Mouse (Mus musculus): ENCODE results near the gene St8sia1. TPM values are rescaled to one million over a fixed set of nuclear protein-coding genes. Genes with fewer than 3 reads are reported as not detected.

Gene St8sia1
- polyA plus RNA-seq, 1 experiment from 2014 or later: 0.07 TPM

GRCm38 (mm10) chr6:142818306-142818705, 145.9 kb downstream of the St8sia1 start:
- H3K4me1 ChIP-seq (ENCODE audit: insufficient read depth): no peaks in the 10 kb centered on the region
- H3K36me3 ChIP-seq (ENCODE audit: insufficient read depth): no peaks in the 10 kb centered on the region
- no peak overlapping the region for H3K9ac ChIP-seq
- no peaks in the 10 kb centered on the region for H3K9me3 ChIP-seq (ENCODE audit: low read depth, low read length)
- H3K27me3 ChIP-seq (ENCODE audit: insufficient read depth, low read length): no peaks in the 10 kb centered on the region
- no peak overlapping the region for H3K27ac ChIP-seq (ENCODE audit: low read depth)
- no peak overlapping the region for H3K4me2 ChIP-seq
- DNase-seq: no peak
- ATAC-seq (ENCODE audit: insufficient read depth): no peak
- H3K4me3 ChIP-seq (ENCODE audit: low read depth, low read length): no peak overlapping the region
- WGBS: 94% methylated on average over 10 of the region's 10 CpGs
- no peak for TF ChIP-seq CTCF (IDR thresholded peaks at IDR 0.05; ENCODE audit: low read depth)

GRCm38 (mm10) chr6:142815513-142815912, 148.7 kb downstream of the St8sia1 start:
- Histone ChIP-seq H3K27ac (ENCODE audit: low read depth) (no peak overlapping the region), H3K27me3 (ENCODE audit: insufficient read depth, low read length) (no peaks in the 10 kb centered on the region), H3K4me2 (no peak overlapping the region), H3K4me3 (ENCODE audit: low read depth, low read length) (no peak overlapping the region), H3K4me1 (ENCODE audit: insufficient read depth) (no peaks in the 10 kb centered on the region), H3K36me3 (ENCODE audit: insufficient read depth) (no peaks in the 10 kb centered on the region), H3K9me3 (ENCODE audit: low read depth, low read length) (no peaks in the 10 kb centered on the region), H3K9ac (no peak overlapping the region)
- DNase-seq (no peak), ATAC-seq (ENCODE audit: insufficient read depth) (no peak)
- 53% methylated on average over 3 of the region's 3 CpGs for WGBS
- TF ChIP-seq CTCF (IDR thresholded peaks at IDR 0.05; ENCODE audit: low read depth): no peak

- DNase-seq (peak; percentile 97), ATAC-seq (ENCODE audit: insufficient read depth) (peak; percentile 65)
- Histone ChIP-seq H3K27me3 (ENCODE audit: insufficient read depth, low read length) (no peaks in the 10 kb centered on the region), H3K36me3 (ENCODE audit: insufficient read depth) (no peaks in the 10 kb centered on the region), H3K4me3 (ENCODE audit: low read depth, low read length) (peak overlapping the region; percentile 35), H3K9me3 (ENCODE audit: low read depth, low read length) (no peaks in the 10 kb centered on the region), H3K4me2 (peak overlapping the region; percentile 73), H3K9ac (peak overlapping the region; percentile 39; the same call in 1 of the 2 replicates), H3K27ac (ENCODE audit: low read depth) (no peak overlapping the region), H3K4me1 (ENCODE audit: insufficient read depth) (no peaks in the 10 kb centered on the region)
- peak; percentile 91 for TF ChIP-seq CTCF (IDR thresholded peaks at IDR 0.05; ENCODE audit: low read depth)
- WGBS: 2% methylated on average over 15 of the region's 15 CpGs
Observed at GRCm38 (mm10) chr6:142814495-142814921, 149.7 kb downstream of the St8sia1 start.

GRCm38 (mm10) chr6:142814011-142814410, 150.2 kb downstream of the St8sia1 start:
- H3K4me3 ChIP-seq (ENCODE audit: low read depth, low read length): no peak overlapping the region
- H3K9me3 ChIP-seq (ENCODE audit: low read depth, low read length): no peaks in the 10 kb centered on the region
- 57% methylated on average over 10 of the region's 10 CpGs for WGBS
- TF ChIP-seq CTCF (IDR thresholded peaks at IDR 0.05; ENCODE audit: low read depth): no peak
- no peak overlapping the region for H3K9ac ChIP-seq
- no peaks in the 10 kb centered on the region for H3K4me1 ChIP-seq (ENCODE audit: insufficient read depth)
- no peaks in the 10 kb centered on the region for H3K36me3 ChIP-seq (ENCODE audit: insufficient read depth)
- peak; percentile 59; the same call in 1 of the 2 replicates for ATAC-seq (ENCODE audit: insufficient read depth)
- H3K4me2 ChIP-seq: peak overlapping the region; percentile 73
- no peak for DNase-seq
- H3K27me3 ChIP-seq (ENCODE audit: insufficient read depth, low read length): no peaks in the 10 kb centered on the region
- H3K27ac ChIP-seq (ENCODE audit: low read depth): no peak overlapping the region

GRCm38 (mm10) chr6:142812969-142813368, 151.3 kb downstream of the St8sia1 start:
- Histone ChIP-seq H3K9ac (no peak overlapping the region), H3K27ac (ENCODE audit: low read depth) (no peak overlapping the region), H3K4me3 (ENCODE audit: low read depth, low read length) (no peak overlapping the region), H3K9me3 (ENCODE audit: low read depth, low read length) (no peaks in the 10 kb centered on the region), H3K36me3 (ENCODE audit: insufficient read depth) (no peaks in the 10 kb centered on the region), H3K4me2 (no peak overlapping the region), H3K27me3 (ENCODE audit: insufficient read depth, low read length) (no peaks in the 10 kb centered on the region), H3K4me1 (ENCODE audit: insufficient read depth) (no peaks in the 10 kb centered on the region)
- TF ChIP-seq CTCF (IDR thresholded peaks at IDR 0.05; ENCODE audit: low read depth): no peak
- ATAC-seq (ENCODE audit: insufficient read depth) (no peak), DNase-seq (no peak)
- WGBS: 82% methylated on average over 5 of the region's 5 CpGs

- Histone ChIP-seq H3K9ac (no peak overlapping the region), H3K4me3 (ENCODE audit: low read depth, low read length) (no peak overlapping the region), H3K27me3 (ENCODE audit: insufficient read depth, low read length) (no peaks in the 10 kb centered on the region), H3K4me1 (ENCODE audit: insufficient read depth) (no peaks in the 10 kb centered on the region), H3K27ac (ENCODE audit: low read depth) (no peak overlapping the region), H3K36me3 (ENCODE audit: insufficient read depth) (no peaks in the 10 kb centered on the region), H3K4me2 (no peak overlapping the region), H3K9me3 (ENCODE audit: low read depth, low read length) (no peaks in the 10 kb centered on the region)
- DNase-seq: no peak
- ATAC-seq (ENCODE audit: insufficient read depth): no peak
- 64% methylated on average over 6 of the region's 6 CpGs for WGBS
- TF ChIP-seq CTCF (IDR thresholded peaks at IDR 0.05; ENCODE audit: low read depth): no peak
Observed at GRCm38 (mm10) chr6:142810239-142810638, 154.0 kb downstream of the St8sia1 start.

- no peak overlapping the region for H3K9ac ChIP-seq
- H3K4me1 ChIP-seq (ENCODE audit: insufficient read depth): no peaks in the 10 kb centered on the region
- H3K4me2 ChIP-seq: no peak overlapping the region
- 26% methylated on average over 6 of the region's 6 CpGs for WGBS
- no peaks in the 10 kb centered on the region for H3K36me3 ChIP-seq (ENCODE audit: insufficient read depth)
- TF ChIP-seq CTCF (IDR thresholded peaks at IDR 0.05; ENCODE audit: low read depth): no peak
- H3K27me3 ChIP-seq (ENCODE audit: insufficient read depth, low read length): no peaks in the 10 kb centered on the region
- no peak overlapping the region for H3K27ac ChIP-seq (ENCODE audit: low read depth)
- H3K4me3 ChIP-seq (ENCODE audit: low read depth, low read length): no peak overlapping the region
- H3K9me3 ChIP-seq (ENCODE audit: low read depth, low read length): no peaks in the 10 kb centered on the region
- DNase-seq (no peak), ATAC-seq (ENCODE audit: insufficient read depth) (0 out of 2 replicates have a peak, but pooled peaks have one; percentile 30)
Observed at GRCm38 (mm10) chr6:142809373-142810098, 154.7 kb downstream of the St8sia1 start.

All from lung, embryonic 14.5 days (tissue).